Mouse (Mus musculus) layer of hippocampus, adult 9-10 months (tissue): Measurements from ENCODE around the gene Hist2h2bb.
"Not testable (repeated sequence)": the region's sequence is repeated elsewhere in the genome, so short reads cannot be mapped to it uniquely, and the experiment has no call there.

Source experiments
- DNase-seq: peaks from one replicate; pipeline ENCODE4 v3.0.0; 2022; ENCODE audit warnings: low spot score

Hist2h2bb gene

GRCm38 (mm10) chr3:96263558-96264403, 5.8 kb upstream of the Hist2h2bb start:
- no peak for DNase-seq

DNA sequence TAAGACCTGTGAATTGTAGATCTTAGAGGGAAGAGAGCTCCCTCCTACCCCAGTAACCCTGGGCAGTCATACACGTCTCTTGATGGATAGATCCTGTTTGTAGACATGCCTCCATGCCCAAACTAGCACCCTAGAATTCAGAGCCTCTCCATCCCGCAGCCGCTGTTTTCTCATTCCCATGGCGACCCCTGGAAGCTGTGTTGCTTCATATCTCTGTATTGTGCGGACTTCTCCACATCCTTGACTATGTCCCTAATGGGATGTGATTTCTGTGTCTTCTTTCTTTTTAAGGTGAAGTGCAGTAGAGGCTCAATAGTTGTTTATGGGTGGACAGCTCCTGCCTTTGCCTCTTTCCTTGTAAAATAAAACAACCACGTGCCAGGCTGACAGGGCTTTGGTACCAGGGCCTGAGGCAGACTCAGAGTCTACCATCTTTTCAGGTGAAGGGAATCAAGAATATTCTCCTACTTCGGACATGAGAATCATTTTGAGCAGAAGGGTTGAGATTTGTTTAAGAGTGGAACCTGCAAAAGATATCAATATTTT, 5.1 kb upstream of the Hist2h2bb start:
- no peak for DNase-seq

DNA sequence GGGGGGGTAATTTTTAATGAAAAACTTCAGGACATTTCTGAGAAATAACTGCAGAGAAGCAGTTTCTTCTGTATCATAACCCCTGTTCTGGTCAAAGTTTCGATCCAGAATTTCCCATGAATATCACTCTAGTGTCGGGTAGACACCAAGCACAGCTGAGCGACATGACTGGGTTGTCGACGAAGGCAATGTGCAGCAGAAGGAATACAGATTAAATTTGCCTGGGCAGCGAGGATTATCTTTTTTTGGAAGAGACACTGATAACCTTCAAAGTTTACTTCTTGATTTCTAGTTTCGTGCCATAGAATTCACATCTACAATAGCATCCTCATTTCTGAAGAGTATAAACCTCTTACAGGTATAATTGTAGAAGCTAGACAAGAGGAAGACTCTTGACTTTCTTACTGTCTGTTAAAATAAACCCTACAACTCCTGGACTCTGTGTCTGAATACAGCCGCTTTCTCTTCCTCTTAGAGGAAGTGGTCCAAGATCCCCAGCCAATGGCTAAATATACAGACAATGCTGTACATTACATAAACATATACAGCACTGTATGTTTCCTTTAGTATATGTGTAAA, 3.3 kb upstream of the Hist2h2bb start:
- DNase-seq: no peak

GRCm38 (mm10) chr3:96267541-96267940, 2.0 kb upstream of the Hist2h2bb start:
- no peak for DNase-seq

DNA sequence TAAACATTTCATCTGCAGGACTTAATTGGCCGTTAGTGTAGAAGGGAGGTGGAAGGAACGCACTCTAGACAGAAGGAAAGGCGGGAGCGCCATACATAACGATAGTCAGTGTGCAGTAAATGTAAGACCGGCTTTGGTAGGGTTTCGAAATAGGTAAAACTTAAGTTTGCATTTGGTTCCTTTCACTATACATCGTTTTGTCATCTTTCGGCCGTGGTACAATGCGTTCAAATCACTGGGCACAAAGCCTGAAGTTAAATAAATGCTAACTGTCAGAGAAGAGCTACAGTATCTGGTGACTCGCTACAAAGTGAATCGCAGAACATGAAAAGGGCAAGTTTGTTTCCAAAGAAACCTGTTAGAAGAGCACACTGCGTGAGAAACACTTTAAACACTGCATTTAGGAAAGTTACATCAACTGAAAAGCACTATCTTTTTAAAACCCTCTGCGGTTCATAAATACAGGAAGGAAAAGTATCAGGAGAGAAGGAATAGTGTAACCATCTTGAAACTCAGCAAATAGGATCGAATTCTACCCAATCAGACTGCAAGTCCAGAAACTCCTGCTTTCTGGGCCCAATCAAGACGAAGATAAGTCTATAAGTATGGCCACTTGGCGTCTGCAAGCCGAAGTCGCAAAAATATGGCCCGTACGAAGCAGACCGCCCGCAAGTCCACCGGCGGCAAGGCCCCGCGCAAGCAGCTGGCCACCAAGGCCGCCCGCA, 1.3 kb upstream of the Hist2h2bb start, which contains the start of gene Hist2h3b:
Hist2h3b (plus strand) TSS at position 604 of the 725 bp plus-strand sequence.
- peak; percentile 78 for DNase-seq

DNA sequence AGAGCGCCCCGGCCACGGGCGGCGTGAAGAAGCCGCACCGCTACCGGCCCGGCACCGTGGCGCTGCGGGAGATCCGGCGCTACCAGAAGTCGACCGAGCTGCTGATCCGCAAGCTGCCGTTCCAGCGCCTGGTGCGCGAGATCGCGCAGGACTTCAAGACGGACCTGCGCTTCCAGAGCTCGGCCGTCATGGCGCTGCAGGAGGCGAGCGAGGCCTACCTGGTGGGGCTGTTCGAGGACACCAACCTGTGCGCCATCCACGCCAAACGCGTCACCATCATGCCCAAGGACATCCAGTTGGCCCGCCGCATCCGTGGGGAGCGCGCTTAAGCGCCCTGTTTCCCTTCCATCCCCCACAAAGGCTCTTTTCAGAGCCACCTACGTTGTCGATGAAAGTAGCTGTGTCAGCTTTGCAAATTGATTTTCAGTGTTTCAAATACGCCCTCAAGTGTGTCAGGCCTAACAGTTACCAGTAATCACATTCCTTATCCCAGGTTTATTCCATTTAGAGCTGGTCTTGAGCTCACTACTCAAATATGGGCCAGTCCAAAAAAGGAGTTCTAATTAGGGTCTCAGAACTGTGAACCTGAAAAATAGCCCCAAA, 675 bp upstream of the Hist2h2bb start:
- not testable (repeated sequence) for DNase-seq

DNA sequence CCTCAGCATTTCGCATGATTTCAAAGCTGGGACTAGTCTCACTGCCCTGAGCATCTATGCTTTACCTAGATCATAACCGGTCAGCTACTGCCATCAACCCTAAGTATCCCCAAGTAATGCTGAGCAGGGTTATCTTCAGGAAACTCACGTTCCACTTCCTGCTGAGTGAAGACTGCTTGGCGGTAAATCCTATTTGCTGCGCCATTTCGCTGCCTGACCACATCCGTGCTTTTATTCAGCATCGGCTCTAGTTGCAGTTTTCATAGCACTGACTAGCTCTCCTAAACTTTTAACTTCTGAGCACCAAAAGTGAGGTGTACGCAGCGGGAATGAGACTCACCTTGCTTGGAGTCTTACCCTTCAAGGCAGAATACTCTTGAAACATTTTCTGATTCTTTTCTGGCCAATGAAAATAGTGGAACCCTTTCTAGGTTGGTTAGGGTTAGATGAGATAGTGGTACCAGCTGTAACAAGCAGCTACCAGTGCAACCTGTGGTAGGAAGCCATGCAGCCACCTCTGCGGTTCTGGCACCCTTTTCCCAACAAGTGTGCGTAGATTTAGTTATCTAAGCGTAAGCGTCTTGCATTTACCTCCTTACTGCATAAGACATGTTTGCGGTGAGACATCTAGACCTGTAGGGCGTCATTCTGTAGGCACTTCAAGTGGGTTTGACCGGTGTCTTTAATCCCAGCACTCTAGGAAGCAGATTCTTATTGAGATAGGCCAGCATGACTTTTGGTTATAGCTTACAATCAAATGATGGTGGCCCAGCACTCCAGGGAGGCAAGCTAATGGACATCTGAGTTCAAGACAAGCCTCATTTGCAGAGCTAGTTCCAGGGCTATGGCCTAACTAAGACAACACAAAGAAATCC, 4.3 kb downstream of the Hist2h2bb start:
- no peak for DNase-seq

GRCm38 (mm10) chr3:96277428-96277799, 7.9 kb downstream of the Hist2h2bb start:
- DNase-seq: no peak

DNA sequence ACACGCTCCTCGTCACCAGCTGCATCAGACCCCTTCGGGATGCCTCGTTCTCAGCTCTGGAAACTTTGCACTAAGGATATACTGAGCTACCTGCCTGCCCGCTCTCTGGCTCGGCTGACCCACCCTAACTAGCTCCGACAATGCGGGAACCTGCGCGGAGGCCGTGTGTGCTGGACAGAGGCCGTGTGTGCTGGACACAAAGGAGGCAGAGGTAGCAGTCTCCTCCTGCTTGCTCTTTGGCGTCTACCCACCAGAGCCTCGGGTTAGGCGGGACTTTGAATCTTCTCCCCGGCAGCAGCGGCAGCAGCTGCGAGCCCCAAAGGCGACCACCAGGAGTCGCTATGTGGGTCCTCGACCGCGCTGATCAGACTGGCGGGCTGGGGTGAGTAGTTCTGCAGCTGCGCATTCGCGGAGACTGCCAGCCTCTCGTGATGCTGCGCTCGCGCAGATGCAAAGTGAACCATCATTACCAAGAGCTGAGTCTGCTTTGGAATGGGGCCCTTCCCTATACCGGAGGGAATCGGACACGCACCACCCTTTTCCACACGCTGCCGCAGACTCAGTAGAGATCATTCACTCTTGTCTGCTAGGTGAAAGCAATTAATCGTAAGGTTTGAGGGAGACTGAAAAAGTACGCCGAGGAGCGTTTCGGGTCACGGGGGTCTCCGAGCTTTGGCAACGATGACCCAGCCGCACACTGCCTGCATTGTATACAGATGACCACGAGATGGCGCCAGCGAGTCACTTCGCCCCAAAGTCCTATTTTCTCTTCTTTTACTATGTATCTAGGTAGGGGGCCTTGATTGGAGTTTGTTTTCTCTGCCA, 8.5 kb downstream of the Hist2h2bb start:
- DNase-seq: peak; percentile 71

GRCm38 (mm10) chr3:96280660-96281059, 11.1 kb downstream of the Hist2h2bb start:
- DNase-seq: no peak

GRCm38 (mm10) chr3:96284457-96284856, 14.9 kb downstream of the Hist2h2bb start:
- DNase-seq: peak; percentile 61

- DNase-seq: not testable (repeated sequence)
Observed at GRCm38 (mm10) chr3:96287334-96287733, 17.8 kb downstream of the Hist2h2bb start.

GRCm38 (mm10) chr3:96289201-96289600, 19.6 kb downstream of the Hist2h2bb start:
- no peak for DNase-seq

DNA sequence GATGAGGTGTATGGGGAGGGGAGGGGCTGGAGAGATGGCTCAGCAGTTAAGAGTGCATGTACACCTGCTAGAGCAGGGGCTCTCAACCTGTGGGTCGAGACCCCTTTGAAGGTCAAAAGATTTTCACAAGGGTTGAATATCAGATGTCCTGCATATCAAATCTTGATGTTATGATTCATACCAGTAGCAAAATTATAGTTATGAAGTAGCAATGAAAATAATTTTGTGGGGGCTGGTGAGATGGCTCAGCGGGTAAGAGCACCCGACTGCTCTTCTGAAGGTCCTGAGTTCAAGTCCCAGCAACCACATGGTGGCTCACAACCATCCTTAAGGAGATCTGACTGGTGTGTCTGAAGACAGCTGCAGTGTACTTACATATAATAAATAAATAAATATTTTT, 21.2 kb downstream of the Hist2h2bb start:
- not testable (repeated sequence) for DNase-seq

DNA sequence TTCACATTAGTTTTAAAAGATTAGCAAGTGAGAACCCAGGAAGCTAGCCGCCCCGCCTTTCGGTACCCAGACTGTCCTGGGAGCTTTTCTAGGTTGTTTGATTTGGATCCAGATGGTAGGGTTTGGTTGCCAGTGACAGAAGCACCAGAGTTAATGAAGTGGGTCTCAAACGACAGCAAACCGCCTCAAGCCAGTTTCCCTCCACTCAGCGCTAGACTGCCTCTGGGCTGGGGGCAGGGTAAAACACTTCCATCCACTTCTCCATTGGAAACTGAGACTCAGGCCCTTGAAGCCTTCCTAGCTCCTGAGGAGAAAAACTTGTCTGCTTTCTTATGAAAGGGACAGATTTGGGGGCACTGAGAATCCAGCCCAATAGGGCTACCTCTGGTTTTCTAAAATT, 23.1 kb downstream of the Hist2h2bb start:
- no peak for DNase-seq

DNA sequence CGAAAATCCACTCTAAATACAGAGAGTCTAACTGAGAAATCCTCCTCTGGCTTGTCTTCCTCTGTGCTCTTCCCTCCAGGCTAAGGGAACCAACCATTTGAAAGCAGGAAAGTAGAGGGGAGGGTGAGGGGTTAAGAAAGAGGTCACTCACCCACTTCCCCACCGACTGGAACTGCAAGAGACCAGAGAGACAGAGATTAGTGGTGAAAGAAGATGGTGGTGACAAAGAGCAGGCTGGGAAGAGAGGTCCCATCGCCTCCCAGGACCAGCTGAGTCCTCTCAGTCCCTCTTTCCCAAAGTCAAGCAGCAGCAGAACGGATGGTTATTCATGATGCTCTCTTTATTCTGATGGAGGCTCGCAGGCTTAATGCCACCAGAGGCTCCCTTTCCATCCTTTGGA, 23.8 kb downstream of the Hist2h2bb start:
- no peak for DNase-seq

DNA sequence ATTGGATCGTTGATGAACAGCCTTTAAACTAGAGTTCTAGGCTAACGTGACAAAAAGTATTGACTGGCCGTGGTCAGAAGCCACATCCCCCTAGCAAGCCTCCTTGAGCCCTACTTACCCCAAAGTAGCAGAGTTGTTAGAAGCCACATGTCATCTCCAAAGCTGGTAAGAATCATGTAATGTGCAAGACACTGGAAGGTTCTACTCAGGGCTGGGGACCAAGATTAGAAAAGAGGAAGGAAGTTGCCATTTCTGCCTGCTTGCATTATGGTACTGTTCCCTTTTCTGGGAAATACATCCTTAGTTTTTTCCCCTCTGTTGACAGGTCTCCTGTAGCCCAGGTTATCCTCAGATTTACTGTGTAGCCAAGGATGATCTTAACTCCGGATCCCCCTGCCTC, 24.2 kb downstream of the Hist2h2bb start, which contains the start of gene Fcgr1:
Fcgr1 (minus strand) TSS at position 183 of the 400 bp plus-strand sequence.
- no peak for DNase-seq

DNA sequence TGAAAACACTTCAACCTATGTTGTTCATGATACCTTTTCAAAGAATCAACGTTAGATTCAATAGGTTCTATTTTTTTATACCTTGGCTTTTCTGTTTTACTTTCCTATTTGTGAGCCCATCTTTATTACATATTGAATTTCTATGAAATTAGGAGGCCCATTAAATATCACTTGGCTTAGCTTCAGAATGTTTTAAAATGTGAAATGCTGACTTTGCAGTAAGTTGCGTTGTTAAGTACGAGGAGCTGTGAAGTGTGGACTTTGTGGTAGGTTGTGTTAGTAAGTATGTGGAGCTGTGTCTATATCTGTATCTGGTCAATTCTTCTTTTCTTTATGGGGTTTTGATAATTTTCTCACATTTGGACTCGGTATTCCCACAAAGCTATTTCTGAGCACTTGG, 28.8 kb downstream of the Hist2h2bb start:
- DNase-seq: no peak

- no peak for DNase-seq
Observed at GRCm38 (mm10) chr3:96299562-96299961, 30.0 kb downstream of the Hist2h2bb start.
